ENCODE assay signal across 13 mouse cellular contexts in genomic region chr5:28055450-28055849, GRCm38 (mm10). TPM values are rescaled to one million over a fixed set of nuclear protein-coding genes. Genes with fewer than 3 reads are reported as not detected.
DNase-seq lines count a peak whose midpoint lies in the region; ATAC-seq lines count a peak whose summit lies in the region.
"Had no signal": no experiment of that assay in that cellular context is flagged by ENCODE, and none has a peak within 500 bp of the region (broad histone marks: within the 10 kb centered on the region; RNA-seq: fewer than 3 reads in every experiment).

No protein-coding gene starts in this region.

- H3K4me2 ChIP-seq in heart, embryonic 16.5 days (ENCODE audit: low read depth, low read length): no peak overlapping the region
- no peak overlapping the region for H3K4me2 ChIP-seq in heart, embryonic 12.5 days
- H3K4me2 ChIP-seq in midbrain, embryonic 15.5 days: no peak overlapping the region
- H3K4me2 ChIP-seq: neural tube, embryonic 15.5 days had no signal

- no peaks in the 10 kb centered on the region for H3K27me3 ChIP-seq in heart, embryonic 16.5 days (ENCODE audit: control insufficient read depth, insufficient read depth, low read length)
- no peaks in the 10 kb centered on the region for H3K27me3 ChIP-seq in heart, embryonic 12.5 days (replicated peaks)
- H3K27me3 ChIP-seq in midbrain, embryonic 15.5 days (replicated peaks): no peaks in the 10 kb centered on the region
- H3K27me3 ChIP-seq: neural tube, embryonic 15.5 days had no signal

- no peak overlapping the region for H3K9ac ChIP-seq in heart, embryonic 16.5 days (ENCODE audit: low read length)
- no peak overlapping the region for H3K9ac ChIP-seq in heart, embryonic 12.5 days
- no peak overlapping the region for H3K9ac ChIP-seq in midbrain, embryonic 15.5 days
- H3K9ac ChIP-seq: liver, embryonic 14.5 days; neural tube, embryonic 15.5 days had no signal

- H3K4me1 ChIP-seq in heart, embryonic 16.5 days (ENCODE audit: control insufficient read depth, insufficient read depth, low read length): no peaks in the 10 kb centered on the region; the same call in 1 of the 2 replicates
- peaks cover 4% of the 10 kb centered on the region for H3K4me1 ChIP-seq in heart, embryonic 12.5 days (replicated peaks)
- no peaks in the 10 kb centered on the region for H3K4me1 ChIP-seq in midbrain, embryonic 15.5 days
- H3K4me1 ChIP-seq: neural tube, embryonic 15.5 days had no signal

- WGBS in heart, embryonic 16.5 days: 28% methylated on average over 2 of the region's 2 CpGs
- WGBS in heart, embryonic 12.5 days: 62% methylated on average over 2 of the region's 2 CpGs
- WGBS in midbrain, embryonic 15.5 days: 44% methylated on average over 2 of the region's 2 CpGs

- ATAC-seq in heart, embryonic 16.5 days (replicated peaks; ENCODE audit: extremely low read depth, insufficient read depth, low FRiP score): peak; percentile 49
- no peak for ATAC-seq in heart, embryonic 12.5 days (ENCODE audit: insufficient number of reproducible peaks, low FRiP score)
- ATAC-seq in midbrain, embryonic 15.5 days (replicated peaks): no peak
- ATAC-seq: forebrain, embryonic 14.5 days had no signal

- no peak overlapping the region for H3K4me3 ChIP-seq in heart, embryonic 16.5 days (ENCODE audit: low read length)
- H3K4me3 ChIP-seq in heart, embryonic 12.5 days: no peak overlapping the region
- H3K4me3 ChIP-seq in midbrain, embryonic 15.5 days: no peak overlapping the region
- H3K4me3 ChIP-seq: left cerebral cortex, adult 2 months; neural tube, embryonic 15.5 days had no signal

- no peak overlapping the region for H3K27ac ChIP-seq in heart, embryonic 16.5 days (ENCODE audit: low read length)
- H3K27ac ChIP-seq in heart, embryonic 12.5 days (ENCODE audit: poor library complexity, severe bottlenecking): no peak overlapping the region
- no peak overlapping the region for H3K27ac ChIP-seq in midbrain, embryonic 15.5 days
- H3K27ac ChIP-seq: left cerebral cortex, adult 2 months; liver, embryonic 14.5 days; neural tube, embryonic 15.5 days had no signal

- no peaks in the 10 kb centered on the region for H3K9me3 ChIP-seq in heart, embryonic 16.5 days (replicated peaks; ENCODE audit: control insufficient read depth, low read length)
- H3K9me3 ChIP-seq in heart, embryonic 12.5 days (replicated peaks): no peaks in the 10 kb centered on the region
- H3K9me3 ChIP-seq in midbrain, embryonic 15.5 days: no peaks in the 10 kb centered on the region
- H3K9me3 ChIP-seq: neural tube, embryonic 15.5 days had no signal

- peak; percentile 86 for DNase-seq in adipocyte (ENCODE audit: low spot score)
- peak; percentile 82 to 89 for DNase-seq in kidney, adult 8-10 months
- peak; percentile 65 for DNase-seq in lung, postnatal 25 days (ENCODE audit: low spot score)
- no peak for DNase-seq in layer of hippocampus, postnatal 10 days (ENCODE audit: low spot score in 2 of 2)
- DNase-seq: cerebellum, adult 2 months; thymus, adult 18-20 months had no signal

- H3K36me3 ChIP-seq in heart, embryonic 16.5 days (ENCODE audit: control insufficient read depth, insufficient read depth): no peaks in the 10 kb centered on the region
- no peaks in the 10 kb centered on the region for H3K36me3 ChIP-seq in heart, embryonic 12.5 days
- no peaks in the 10 kb centered on the region for H3K36me3 ChIP-seq in midbrain, embryonic 15.5 days (replicated peaks)
- H3K36me3 ChIP-seq: neural tube, embryonic 15.5 days had no signal

RNA-seq across cellular contexts. Expression of gene Insig1, which starts 15.7 kb away (rescaled TPM):
- 21.8 and 25.7 TPM in 2 replicates for polyA plus RNA-seq in heart, embryonic 16.5 days (2015; fragmentation: Nextera tagmentation; extraction: Ambion mirVana)
- polyA plus RNA-seq in heart, embryonic 12.5 days (2016; fragmentation: Nextera tagmentation; extraction: Ambion mirVana): 34.3 and 37.8 TPM in 2 replicates
- polyA plus RNA-seq in midbrain, embryonic 15.5 days (2015; fragmentation: Nextera tagmentation; extraction: Ambion mirVana): 79.3 and 84.0 TPM in 2 replicates
- 10 to 100 TPM; 82.7 to 88.7 TPM for total RNA-seq in layer of hippocampus, postnatal 10 days (2021)

Comparison
In these comparisons a context has a peak if more than half of its experiments do, and no peak if none do; other contexts are left out.
1. DNase-seq: peak in adipocyte (single experiment), kidney, adult 8-10 months (2 of 2) and lung, postnatal 25 days (single experiment); none in layer of hippocampus, postnatal 10 days (0 of 2).